Mouse (Mus musculus) ES-E14 (cell line): ENCODE results near the gene 1700020N01Rik.

Experiments used
- CHD2 ChIP-seq: IDR thresholded peaks from 2 replicates; pipeline ENCODE4 v1.6.1; 2014; ENCODE audit warnings: mild to moderate bottlenecking, low read depth, low read length, inconsistent platforms
- HCFC1 ChIP-seq: IDR thresholded peaks from 2 replicates; pipeline ENCODE4 v1.6.1; 2012; ENCODE audit warnings: low read length, inconsistent platforms, borderline replicate concordance; ENCODE audit not compliant: insufficient read depth
- MAFK ChIP-seq: IDR thresholded peaks from 2 replicates; pipeline ENCODE4 v1.6.1; 2014; ENCODE audit warnings: mild to moderate bottlenecking, low read depth, low read length, inconsistent platforms; ENCODE audit not compliant: insufficient read depth

DNA sequence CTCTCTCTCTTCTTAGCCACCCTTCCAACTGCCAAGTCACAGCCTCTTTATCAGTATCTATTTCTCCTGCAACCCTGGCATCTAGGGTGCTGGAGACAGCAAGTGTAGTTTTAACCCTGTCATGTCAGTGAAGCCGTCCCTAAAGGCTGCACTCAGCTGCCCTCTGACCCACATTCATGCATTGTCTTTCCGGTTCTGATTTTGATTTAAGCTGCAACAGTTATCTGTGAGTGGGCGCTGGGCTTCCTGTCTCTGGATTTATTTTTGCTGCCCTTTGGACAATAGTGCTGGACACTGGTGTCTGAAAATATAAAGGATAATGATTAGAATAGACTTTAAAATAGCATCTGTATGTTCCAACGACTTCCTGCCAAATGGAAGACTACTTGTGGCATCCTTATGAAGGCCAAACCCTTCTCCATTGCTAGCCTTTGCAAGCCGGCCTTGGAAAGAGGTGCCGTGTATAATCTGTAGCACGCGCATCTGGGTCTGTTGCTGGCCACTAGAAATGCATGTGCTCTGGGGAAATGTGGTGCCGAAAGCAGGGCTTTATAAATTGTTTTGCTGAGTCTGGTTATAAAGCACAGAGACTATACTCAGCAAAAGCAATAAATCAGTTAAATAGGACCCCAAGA lies 44.0 kb upstream of the 1700020N01Rik start:
- no peak for TF ChIP-seq CHD2
- no peak for TF ChIP-seq HCFC1
- TF ChIP-seq MAFK, result no peak
